In the genomic region with DNA sequence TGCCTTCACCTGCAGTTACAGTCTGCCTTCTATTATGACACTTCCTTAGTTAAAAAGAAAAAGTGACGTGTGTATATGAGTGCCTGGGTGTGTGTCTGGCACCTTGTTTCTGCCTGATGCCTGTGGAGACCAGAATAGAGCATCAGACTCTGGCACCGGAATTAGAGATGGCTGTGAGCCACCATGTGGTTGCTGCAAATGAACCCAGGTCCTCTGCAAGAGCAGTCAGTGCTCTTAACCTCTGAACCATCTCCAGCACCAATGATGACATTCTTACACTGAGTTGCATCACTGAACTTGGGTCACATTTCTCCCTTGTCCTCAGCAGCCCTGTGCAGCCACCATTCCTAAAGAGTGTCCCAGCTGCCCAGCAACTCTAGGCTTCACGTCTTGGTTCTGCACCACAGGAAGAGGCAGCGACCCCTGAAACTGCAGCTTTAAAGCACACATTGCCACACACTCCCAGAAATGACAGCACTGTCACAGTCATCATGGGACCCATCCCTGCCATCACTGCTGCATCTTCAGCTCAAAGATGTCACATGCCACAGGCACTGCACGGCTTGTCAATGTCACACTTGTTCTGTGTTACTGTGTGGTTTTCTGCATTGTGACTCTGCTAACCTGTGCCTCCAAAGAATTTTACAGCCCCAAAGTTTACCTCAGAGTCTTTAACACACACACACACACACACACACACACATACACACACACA, we compare ENCODE assay signal across 9 mouse cellular contexts. TPM values are rescaled to one million over a fixed set of nuclear protein-coding genes. Genes with fewer than 3 reads are reported as not detected.
DNase-seq lines count a peak whose midpoint lies in the region; ATAC-seq lines count a peak whose summit lies in the region.
"Had no signal": no experiment of that assay in that cellular context is flagged by ENCODE, and none has a peak within 500 bp of the region (broad histone marks: within the 10 kb centered on the region; RNA-seq: fewer than 3 reads in every experiment).

No protein-coding gene starts in this region.

- H3K36me3 ChIP-seq in liver, embryonic 15.5 days (replicated peaks): no peaks in the 10 kb centered on the region
- H3K36me3 ChIP-seq: hindbrain, embryonic 13.5 days had no signal

- no peaks in the 10 kb centered on the region for H3K9me3 ChIP-seq in liver, embryonic 15.5 days (replicated peaks)
- H3K9me3 ChIP-seq: hindbrain, embryonic 13.5 days had no signal

- H3K27me3 ChIP-seq in liver, embryonic 15.5 days: no peaks in the 10 kb centered on the region
- H3K27me3 ChIP-seq: hindbrain, embryonic 13.5 days had no signal

- DNase-seq in frontal cortex, adult 2 months (ENCODE audit: extremely low spot score in 1 of 2, low spot score in 1 of 2): no peak
- peak; percentile 65 for DNase-seq in 3T3-L1 (ENCODE audit: low read depth, low spot score)
- DNase-seq in brain, adult 2 months (ENCODE audit: low read depth, low spot score): peak; percentile 78
- DNase-seq in layer of hippocampus, adult 9-10 months (ENCODE audit: low spot score): no peak
- DNase-seq in yolk sac, embryonic 10.5 days (ENCODE audit: low spot score): no peak
- DNase-seq in layer of hippocampus, postnatal 25 days (ENCODE audit: extremely low spot score in 1 of 2, low spot score in 1 of 2): no peak

- WGBS in liver, embryonic 15.5 days (ENCODE audit: insufficient replicate concordance): 52% methylated on average over 5 of the region's 5 CpGs

- no peak overlapping the region for H3K4me3 ChIP-seq in liver, embryonic 15.5 days (replicated peaks)
- H3K4me3 ChIP-seq: hindbrain, embryonic 13.5 days had no signal

- H3K4me1 ChIP-seq in liver, embryonic 15.5 days (replicated peaks): peaks cover 59% of the 10 kb centered on the region
- H3K4me1 ChIP-seq: hindbrain, embryonic 13.5 days had no signal

- ATAC-seq in frontal cortex, adult (ENCODE audit: low TSS enrichment): peak; percentile 77
- peak; percentile 17; the same call in 1 of the 2 replicates for ATAC-seq in liver, embryonic 15.5 days (ENCODE audit: insufficient read depth)

- no peak overlapping the region for H3K4me2 ChIP-seq in liver, embryonic 15.5 days
- H3K4me2 ChIP-seq: hindbrain, embryonic 13.5 days had no signal

- peak overlapping the region; percentile 25; the same call in 1 of the 2 replicates for H3K27ac ChIP-seq in liver, embryonic 15.5 days (replicated peaks)
- H3K27ac ChIP-seq: hindbrain, embryonic 13.5 days had no signal

- H3K9ac ChIP-seq in liver, embryonic 15.5 days: no peak overlapping the region
- H3K9ac ChIP-seq: hindbrain, embryonic 13.5 days had no signal

RNA-seq across cellular contexts. Expression of a gene that starts 13.2 kb away (rescaled TPM):
- 52.8 TPM in 2 replicates for polyA plus RNA-seq in frontal cortex, adult 2 months (2012; rRNA removed)
- polyA plus RNA-seq in liver, embryonic 15.5 days (2015; fragmentation: Nextera tagmentation; extraction: Ambion mirVana): 13.3 and 14.5 TPM in 2 replicates
- 10 to 100 TPM; 47.3 to 57.2 TPM for total RNA-seq in layer of hippocampus, postnatal 25 days (2021)

Comparison
In these comparisons a context has a peak if more than half of its experiments do, and no peak if none do; other contexts are left out.
1. DNase-seq: peak in 3T3-L1 (single experiment) and brain, adult 2 months (single experiment); none in frontal cortex, adult 2 months (0 of 2), layer of hippocampus, adult 9-10 months (single experiment), yolk sac, embryonic 10.5 days (single experiment) and layer of hippocampus, postnatal 25 days (0 of 2).